Mouse (Mus musculus): Measurements from ENCODE around the gene Garnl3.

- TF ChIP-seq CTCF (IDR thresholded peaks at IDR 0.05; ENCODE audit: low read depth, low read length) (no peak), GATA1 (IDR thresholded peaks at IDR 0.05; ENCODE audit: borderline replicate concordance, low read length) (no peak), TAL1 (conservative IDR thresholded peaks at IDR 0.05; ENCODE audit: low read depth, low read length) (no peak)
Measured at GRCm38 (mm10) chr2:32961192-32961995, 170.1 kb downstream of the Garnl3 start, which contains the start of the genes Rpl12 and Lrsam1.
